Mouse (Mus musculus): Measurements from ENCODE around the gene Tada2b. TPM values are rescaled to one million over a fixed set of nuclear protein-coding genes. Genes with fewer than 3 reads are reported as not detected.

Tada2b gene
- polyA plus RNA-seq (2012; rRNA removed): 17.0 and 18.7 TPM in 2 replicates

GRCm38 (mm10) chr5:36484171-36484990 is at the start of gene Tada2b, which contains the start of gene Ccdc96:
TSS of gene Tada2b (minus strand) at chr5:36484285.
TSS of gene Ccdc96 (plus strand) at chr5:36484588.
- Histone ChIP-seq H3K4me3 (ENCODE audit: insufficient read depth, low read depth, low read length) (peak within 1 kb of the TSS; percentile 93), H3K36me3 (ENCODE audit: control insufficient read depth, insufficient read depth, low read length) (no peaks in the 10 kb centered on the region), H3K27ac (ENCODE audit: insufficient read depth, low read depth, low read length) (peak within 1 kb of the TSS; percentile 61), H3K27me3 (replicated peaks; ENCODE audit: control insufficient read depth, insufficient read depth, low read length) (no peaks in the 10 kb centered on the region), H3K4me1 (ENCODE audit: control insufficient read depth, insufficient read depth, low read length) (peaks cover 30% of the 10 kb centered on the region)
- 8% methylated on average over 96 of the region's 97 CpGs for WGBS
- DNase-seq: peak; percentile 99
- no peak for TF ChIP-seq POLR2A (IDR thresholded peaks at IDR 0.05; ENCODE audit: low read depth, low read length)
- TF ChIP-seq CTCF (conservative IDR thresholded peaks at IDR 0.05; ENCODE audit: insufficient read depth, insufficient read length, low read depth, low read length): peak; percentile 38; the same call in 1 of the 2 replicates

- TF ChIP-seq CTCF (conservative IDR thresholded peaks at IDR 0.05; ENCODE audit: insufficient read depth, insufficient read length, low read depth, low read length): no peak
- no peak for TF ChIP-seq POLR2A (IDR thresholded peaks at IDR 0.05; ENCODE audit: low read depth, low read length)
- peak; percentile 97 for DNase-seq
- Histone ChIP-seq H3K27ac (ENCODE audit: insufficient read depth, low read depth, low read length) (peak overlapping the region; percentile 18), H3K4me3 (ENCODE audit: insufficient read depth, low read depth, low read length) (peak overlapping the region; percentile 67), H3K27me3 (replicated peaks; ENCODE audit: control insufficient read depth, insufficient read depth, low read length) (no peaks in the 10 kb centered on the region), H3K4me1 (ENCODE audit: control insufficient read depth, insufficient read depth, low read length) (peaks cover 27% of the 10 kb centered on the region), H3K36me3 (ENCODE audit: control insufficient read depth, insufficient read depth, low read length) (no peaks in the 10 kb centered on the region)
- under 1% methylated on average over 28 of the region's 28 CpGs for WGBS
These were observed 46.2 kb upstream of the Tada2b start for GRCm38 (mm10) chr5:36530129-36530751.

- H3K27ac ChIP-seq (ENCODE audit: insufficient read depth, low read depth, low read length): no peak overlapping the region
These were observed 45.6 kb upstream of the Tada2b start for GRCm38 (mm10) chr5:36529698-36530097.

GRCm38 (mm10) chr5:36526921-36527320 is 42.8 kb upstream of the Tada2b start:
- TF ChIP-seq CTCF (conservative IDR thresholded peaks at IDR 0.05; ENCODE audit: insufficient read depth, insufficient read length, low read depth, low read length) (no peak), POLR2A (IDR thresholded peaks at IDR 0.05; ENCODE audit: low read depth, low read length) (no peak)
- H3K36me3 ChIP-seq (ENCODE audit: control insufficient read depth, insufficient read depth, low read length): no peaks in the 10 kb centered on the region
- WGBS: 79% methylated on average over 2 of the region's 2 CpGs
- H3K4me3 ChIP-seq (ENCODE audit: insufficient read depth, low read depth, low read length): no peak overlapping the region
- H3K27ac ChIP-seq (ENCODE audit: insufficient read depth, low read depth, low read length): no peak overlapping the region
- H3K4me1 ChIP-seq (ENCODE audit: control insufficient read depth, insufficient read depth, low read length): peaks cover 22% of the 10 kb centered on the region
- no peak for DNase-seq
- H3K27me3 ChIP-seq (replicated peaks; ENCODE audit: control insufficient read depth, insufficient read depth, low read length): no peaks in the 10 kb centered on the region

More at GRCm38 (mm10) chr5:36529698-36530097, 45.6 kb upstream of the Tada2b start:
- H3K4me3 ChIP-seq (ENCODE audit: insufficient read depth, low read depth, low read length): peak overlapping the region; percentile 67
- no peaks in the 10 kb centered on the region for H3K36me3 ChIP-seq (ENCODE audit: control insufficient read depth, insufficient read depth, low read length)
- 4% methylated on average over 5 of the region's 5 CpGs for WGBS
- TF ChIP-seq POLR2A (IDR thresholded peaks at IDR 0.05; ENCODE audit: low read depth, low read length) (no peak), CTCF (conservative IDR thresholded peaks at IDR 0.05; ENCODE audit: insufficient read depth, insufficient read length, low read depth, low read length) (no peak)
- H3K4me1 ChIP-seq (ENCODE audit: control insufficient read depth, insufficient read depth, low read length): peaks cover 27% of the 10 kb centered on the region
- DNase-seq: no peak
- H3K27me3 ChIP-seq (replicated peaks; ENCODE audit: control insufficient read depth, insufficient read depth, low read length): no peaks in the 10 kb centered on the region

GRCm38 (mm10) chr5:36526274-36526673 is 42.2 kb upstream of the Tada2b start:
- Histone ChIP-seq H3K27ac (ENCODE audit: insufficient read depth, low read depth, low read length) (no peak overlapping the region), H3K4me1 (ENCODE audit: control insufficient read depth, insufficient read depth, low read length) (peaks cover 18% of the 10 kb centered on the region; the same call in 1 of the 2 replicates), H3K4me3 (ENCODE audit: insufficient read depth, low read depth, low read length) (no peak overlapping the region), H3K36me3 (ENCODE audit: control insufficient read depth, insufficient read depth, low read length) (no peaks in the 10 kb centered on the region), H3K27me3 (replicated peaks; ENCODE audit: control insufficient read depth, insufficient read depth, low read length) (no peaks in the 10 kb centered on the region)
- peak; percentile 50 for DNase-seq
- 49% methylated on average over 5 of the region's 5 CpGs for WGBS
- TF ChIP-seq CTCF (conservative IDR thresholded peaks at IDR 0.05; ENCODE audit: insufficient read depth, insufficient read length, low read depth, low read length): peak; percentile 68
- TF ChIP-seq POLR2A (IDR thresholded peaks at IDR 0.05; ENCODE audit: low read depth, low read length): no peak

GRCm38 (mm10) chr5:36525216-36525615 is 41.1 kb upstream of the Tada2b start:
- H3K27ac ChIP-seq (ENCODE audit: insufficient read depth, low read depth, low read length): no peak overlapping the region
- no peaks in the 10 kb centered on the region; the same call in 1 of the 2 replicates for H3K36me3 ChIP-seq (ENCODE audit: control insufficient read depth, insufficient read depth, low read length)
- TF ChIP-seq POLR2A (IDR thresholded peaks at IDR 0.05; ENCODE audit: low read depth, low read length) (no peak), CTCF (conservative IDR thresholded peaks at IDR 0.05; ENCODE audit: insufficient read depth, insufficient read length, low read depth, low read length) (no peak)
- H3K4me1 ChIP-seq (ENCODE audit: control insufficient read depth, insufficient read depth, low read length): peaks cover 18% of the 10 kb centered on the region; the same call in 1 of the 2 replicates
- no peaks in the 10 kb centered on the region for H3K27me3 ChIP-seq (replicated peaks; ENCODE audit: control insufficient read depth, insufficient read depth, low read length)
- DNase-seq: peak; percentile 50
- no peak overlapping the region for H3K4me3 ChIP-seq (ENCODE audit: insufficient read depth, low read depth, low read length)
- WGBS: 26% methylated on average over 2 of the region's 2 CpGs

Measured in kidney, adult 2 months (tissue).